Mouse (Mus musculus) granulocyte monocyte progenitor cell, adult 5-6 weeks (primary cell): ENCODE data around the gene Ociad1. TPM values are rescaled to one million over a fixed set of nuclear protein-coding genes. Genes with fewer than 3 reads are reported as not detected.

Experiments used
- total RNA-seq, 2 experiments: library from RNA; stranded (forward) in 1 of 2; stranded (reverse) in 1 of 2; fragments of 200-712, 200-1000 nt in 1 of 2; fragments of >200 nt in 1 of 2; fragmentation: Nextera tagmentation in 1 of 2; gene quantifications; 2 replicates each; pipeline ENCODE4 v1.2.3; 2014 to 2017

Ociad1 gene
- total RNA-seq, 2 experiments from 2014 or later, result 197 to 305 TPM

Other genes starting within 250 kb of the Ociad1 start
- gene Fryl, start 36.2 kb upstream of the Ociad1 start, total RNA-seq (2014; fragmentation: Nextera tagmentation), result 64.8 and 74.0 TPM in 2 replicates
- gene Fryl, start 36.2 kb upstream of the Ociad1 start, total RNA-seq (2017), result 75.9 and 87.8 TPM in 2 replicates
- 2.6 and 3.5 TPM in 2 replicates for gene Ociad2, start 48.2 kb downstream of the Ociad1 start, total RNA-seq (2014; fragmentation: Nextera tagmentation)
- gene Ociad2, start 48.2 kb downstream of the Ociad1 start, total RNA-seq (2017), result 3.1 and 5.5 TPM in 2 replicates
- gene Cwh43, start 113.3 kb downstream of the Ociad1 start, total RNA-seq (2014; fragmentation: Nextera tagmentation), result not detected in 2 replicates
- gene Cwh43, start 113.3 kb downstream of the Ociad1 start, total RNA-seq (2017), result not detected in 2 replicates
- 5.6 and 8.7 TPM in 2 replicates for gene Dcun1d4, start 188.2 kb downstream of the Ociad1 start, total RNA-seq (2014; fragmentation: Nextera tagmentation)
- 5.9 and 10.7 TPM in 2 replicates for gene Dcun1d4, start 188.2 kb downstream of the Ociad1 start, total RNA-seq (2017)